Mouse (Mus musculus) neural tube, embryonic 14.5 days (tissue): ENCODE results near the gene Orc2. TPM values are rescaled to one million over a fixed set of nuclear protein-coding genes. Genes with fewer than 3 reads are reported as not detected.

Source experiments
- ATAC-seq: fragments of 200-750 bp; cut with Nextera tagmentation; 2 replicates; pipeline ENCODE4 v1.8.0; 2017; ENCODE audit warnings: low read depth, mild to moderate bottlenecking, moderate TSS enrichment, moderate library complexity
- H3K27ac ChIP-seq: fragments of 300-500 bp; sonication (generic); 2 replicates; pipeline ENCODE4 v1.5.1; 2014; ENCODE audit warnings: low read depth, mild to moderate bottlenecking, control low read depth, low read length, moderate library complexity, mixed read lengths
- H3K27me3 ChIP-seq: fragments of 300-500 bp; sonication (generic); 2 replicates; pipeline ENCODE4 v1.6.1; 2014; ENCODE audit warnings: low read length; ENCODE audit not compliant: control insufficient read depth, insufficient read depth
- H3K36me3 ChIP-seq: fragments of 300-500 bp; sonication (generic); 2 replicates; pipeline ENCODE4 v1.6.1; 2014; ENCODE audit warnings: low read length, mixed read lengths; ENCODE audit not compliant: control insufficient read depth, insufficient read depth
- H3K4me1 ChIP-seq: fragments of 300-500 bp; sonication (generic); 2 replicates; pipeline ENCODE4 v1.6.1; 2014; ENCODE audit warnings: low read length; ENCODE audit not compliant: control insufficient read depth, insufficient read depth
- H3K4me2 ChIP-seq: fragments of 300-500 bp; sonication (generic); 2 replicates; pipeline ENCODE4 v1.6.1; 2014; ENCODE audit warnings: mild to moderate bottlenecking, low read depth, low read length, control low read depth
- H3K4me3 ChIP-seq: fragments of 300-500 bp; sonication (generic); 2 replicates; pipeline ENCODE4 v1.5.1; 2014; ENCODE audit warnings: low read depth, low read length, control low read depth, mixed read lengths
- H3K9ac ChIP-seq: fragments of 300-500 bp; sonication (generic); replicated peaks from 2 replicates; pipeline ENCODE4 v1.6.1; 2014; ENCODE audit warnings: low read depth, mild to moderate bottlenecking, control low read depth, low read length, mixed read lengths
- H3K9me3 ChIP-seq: fragments of 300-500 bp; sonication (generic); 2 replicates; pipeline ENCODE4 v1.6.1; 2016; ENCODE audit warnings: low read length; ENCODE audit not compliant: control insufficient read depth
- WGBS: fragments of 180-500 bp; shearing (Covaris S2); extraction: QIAGEN DNeasy Blood & Tissue Kit; methylation state at CpG from one replicate; pipeline ENCODE4 v1.1.7; 2014; 5-methylcytosine and 5-hydroxymethylcytosine counted together
- polyA plus RNA-seq: library from polyadenylated mRNA; unstranded; fragments of >200 nt; fragmentation: Nextera tagmentation; extraction: Ambion mirVana; gene quantifications from 2 replicates; pipeline ENCODE4 v1.2.1, GENCODE M21; 2014

Orc2 gene
- polyA plus RNA-seq, 1 experiment from 2014 or later, result 21.6 TPM

DNA sequence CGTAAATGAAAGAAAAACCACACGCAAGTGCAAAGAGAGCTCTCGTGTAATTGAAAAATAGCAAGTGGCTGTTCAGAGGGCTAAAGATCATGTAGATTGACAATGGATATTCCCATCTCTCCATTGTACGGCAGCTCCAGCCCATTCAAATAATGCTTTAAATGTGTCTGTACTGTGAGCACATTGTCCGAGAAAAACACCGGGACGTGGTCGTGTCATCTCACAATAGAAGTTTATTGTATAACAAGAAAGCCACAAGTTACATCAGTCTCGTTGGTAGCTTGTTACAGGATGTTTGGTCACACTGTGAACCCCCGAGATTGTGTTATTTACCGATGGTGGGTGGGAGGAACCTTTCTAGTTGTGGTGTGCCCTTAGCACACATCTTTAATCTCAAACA is 59.0 kb downstream of the Orc2 start:
- H3K27me3 ChIP-seq, result no peaks in the 10 kb centered on the region
- 7% methylated on average over 11 of the region's 11 CpGs for WGBS
- H3K9ac ChIP-seq, result peak overlapping the region; percentile 68
- no peaks in the 10 kb centered on the region for H3K9me3 ChIP-seq
- H3K4me2 ChIP-seq, result peak overlapping the region; percentile 88
- H3K36me3 ChIP-seq, result peaks cover 15% of the 10 kb centered on the region; the same call in 1 of the 2 replicates
- ATAC-seq, result peak; percentile 1; the same call in 1 of the 2 replicates
- H3K27ac ChIP-seq, result peak overlapping the region; percentile 88
- H3K4me3 ChIP-seq, result peak overlapping the region; percentile 61
- H3K4me1 ChIP-seq, result peaks cover 15% of the 10 kb centered on the region

DNA sequence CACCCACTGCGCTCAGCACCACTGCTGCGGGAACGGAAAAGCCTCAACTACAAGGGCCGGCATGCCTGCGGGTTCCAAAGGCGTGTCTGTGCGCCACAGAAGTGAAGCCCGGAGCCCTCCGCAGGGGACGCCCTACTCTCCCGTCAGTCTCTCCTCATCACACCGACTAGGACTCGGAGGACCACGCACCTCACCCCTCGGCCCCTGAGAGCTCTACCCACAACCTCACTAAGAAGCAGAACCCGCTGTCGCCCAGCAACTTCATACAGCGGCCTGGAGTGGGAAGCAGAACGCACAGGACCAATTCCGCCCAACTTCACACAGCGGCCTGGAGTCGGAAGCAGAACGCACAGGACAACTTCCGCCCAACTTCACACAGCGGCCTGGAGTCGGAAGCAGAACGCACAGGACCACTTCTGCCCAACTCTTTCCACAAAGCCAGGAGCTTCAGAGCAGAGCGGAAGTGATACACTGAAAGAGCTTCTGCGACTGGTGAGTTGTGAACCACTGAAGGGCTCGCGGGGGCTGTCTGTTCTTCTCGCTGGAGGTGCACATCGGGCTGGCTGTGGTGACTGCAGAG is 59.7 kb downstream of the Orc2 start, which contains the start of the genes Nif3l1 and Ppil3:
TSS of gene Nif3l1 (plus strand) at position 9 of the 580 bp plus-strand sequence.
TSS of gene Ppil3 (minus strand) at position 344 of the 580 bp plus-strand sequence.
- ATAC-seq, result peak; percentile 98
- Histone ChIP-seq H3K4me2 (peak within 1 kb of the TSS; percentile 88), H3K27ac (peak within 1 kb of the TSS; percentile 88), H3K36me3 (peaks cover 12% of the 10 kb centered on the region; the same call in 1 of the 2 replicates), H3K4me1 (peaks cover 15% of the 10 kb centered on the region), H3K9me3 (no peaks in the 10 kb centered on the region), H3K9ac (peak within 1 kb of the TSS; percentile 68), H3K27me3 (no peaks in the 10 kb centered on the region), H3K4me3 (peak within 1 kb of the TSS; percentile 61)
- 0% methylated on average over 33 of the region's 33 CpGs for WGBS

DNA sequence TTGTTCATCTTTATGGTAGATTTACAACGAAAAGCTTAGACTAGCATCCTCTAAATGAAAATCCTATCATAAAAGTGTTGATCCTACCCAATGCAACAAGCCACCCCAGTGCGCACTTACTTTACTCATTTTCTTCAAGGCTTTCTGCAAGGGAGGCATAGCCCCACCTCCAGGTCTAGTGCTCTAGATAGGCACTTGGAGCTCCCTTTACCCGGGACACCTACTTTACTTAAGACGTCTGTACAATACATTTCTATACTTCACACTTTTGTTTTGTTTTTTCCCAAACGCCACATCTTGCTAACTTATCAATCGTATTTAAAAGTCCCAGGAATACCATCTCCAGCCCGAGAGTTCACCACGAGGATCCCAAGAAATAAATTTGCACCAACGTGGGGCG is 60.2 kb downstream of the Orc2 start:
- Histone ChIP-seq H3K4me1 (peaks cover 15% of the 10 kb centered on the region), H3K4me2 (peak overlapping the region; percentile 88), H3K4me3 (peak overlapping the region; percentile 61), H3K36me3 (peaks cover 12% of the 10 kb centered on the region; the same call in 1 of the 2 replicates), H3K9ac (peak overlapping the region; percentile 68), H3K27me3 (no peaks in the 10 kb centered on the region), H3K9me3 (no peaks in the 10 kb centered on the region), H3K27ac (peak overlapping the region; percentile 88)
- no peak for ATAC-seq
- 14% methylated on average over 10 of the region's 10 CpGs for WGBS

DNA sequence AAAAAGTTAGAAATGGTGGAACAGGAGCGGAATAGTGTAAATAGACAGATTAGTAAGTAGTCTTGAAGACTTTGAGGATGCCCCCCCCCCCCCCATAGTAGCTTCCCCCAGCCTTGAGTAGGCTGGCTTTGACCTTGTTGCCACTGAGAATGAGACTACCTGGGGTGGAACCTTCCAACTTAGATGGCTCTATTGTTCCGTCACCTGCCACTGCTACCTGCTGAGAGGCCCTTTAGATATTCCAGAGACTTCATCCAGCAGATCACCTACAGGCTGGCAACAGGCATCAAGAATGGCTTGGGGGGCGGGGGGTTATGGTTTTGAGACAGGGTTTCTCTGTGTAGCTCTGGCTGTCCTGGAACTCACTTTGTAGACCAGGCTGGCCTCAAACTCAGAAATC is 80.4 kb downstream of the Orc2 start:
- Histone ChIP-seq H3K4me2 (peak overlapping the region; percentile 80; the same call in 1 of the 2 replicates), H3K9me3 (no peaks in the 10 kb centered on the region), H3K9ac (no peak overlapping the region), H3K4me3 (no peak overlapping the region), H3K27me3 (peaks cover 3% of the 10 kb centered on the region; the same call in 1 of the 2 replicates), H3K4me1 (peaks cover 16% of the 10 kb centered on the region), H3K27ac (no peak overlapping the region), H3K36me3 (peaks cover 11% of the 10 kb centered on the region; the same call in 1 of the 2 replicates)
- WGBS, result 86% methylated on average over 3 of the region's 3 CpGs
- no peak for ATAC-seq

DNA sequence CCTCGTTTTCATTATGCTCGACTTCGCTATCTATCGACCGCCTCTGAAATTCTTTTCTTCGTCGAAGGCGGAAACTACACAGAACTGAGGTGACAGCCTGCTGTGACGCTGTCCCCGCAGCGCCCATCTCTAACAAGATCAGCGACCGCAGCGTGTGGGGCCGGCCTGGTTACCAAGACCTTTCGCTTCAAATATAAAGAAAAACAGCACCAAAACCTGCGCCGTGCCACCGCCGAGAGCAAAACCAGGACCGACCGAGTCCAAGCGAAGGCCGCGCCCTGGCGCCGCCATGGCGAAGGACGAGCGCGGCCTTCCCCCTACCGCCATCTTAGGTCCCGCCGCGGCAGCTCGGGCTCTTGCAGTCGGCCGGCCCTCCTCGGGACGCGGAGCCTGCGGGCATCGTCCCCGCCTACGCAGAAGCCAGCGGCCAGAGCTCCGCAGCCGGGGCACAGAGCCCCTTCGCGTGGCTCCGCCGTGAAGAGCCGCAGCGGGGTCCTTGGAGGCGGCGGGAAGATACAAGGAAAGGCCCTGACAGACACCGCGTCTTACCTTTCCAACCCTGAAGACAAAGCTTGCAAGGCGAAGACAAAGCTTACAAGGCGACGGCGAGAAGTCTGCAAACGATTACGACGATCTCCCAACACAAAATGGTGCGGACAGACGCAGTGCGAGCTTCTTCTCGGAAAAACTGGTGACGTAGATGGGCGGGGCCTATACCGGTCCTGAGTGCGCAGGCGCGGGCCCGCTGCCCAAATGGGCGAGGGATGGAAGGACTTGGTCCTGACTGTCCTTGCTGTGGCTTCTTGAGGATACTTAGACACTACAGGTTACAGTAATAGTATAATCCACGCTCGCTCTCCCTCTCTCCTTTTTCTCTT is 81.3 kb downstream of the Orc2 start, which contains the start of gene Clk1:
TSS of gene Clk1 (minus strand) at position 696 of the 878 bp plus-strand sequence.
- WGBS, result under 1% methylated on average over 79 of the region's 79 CpGs
- Histone ChIP-seq H3K27ac (peak within 1 kb of the TSS; percentile 100), H3K4me3 (peak within 1 kb of the TSS; percentile 100), H3K27me3 (peaks cover 3% of the 10 kb centered on the region; the same call in 1 of the 2 replicates), H3K4me1 (peaks cover 16% of the 10 kb centered on the region), H3K36me3 (peaks cover 20% of the 10 kb centered on the region; the same call in 1 of the 2 replicates), H3K9ac (peak within 1 kb of the TSS; percentile 100), H3K9me3 (no peaks in the 10 kb centered on the region), H3K4me2 (peak within 1 kb of the TSS; percentile 80)
- peak; percentile 95 for ATAC-seq

DNA sequence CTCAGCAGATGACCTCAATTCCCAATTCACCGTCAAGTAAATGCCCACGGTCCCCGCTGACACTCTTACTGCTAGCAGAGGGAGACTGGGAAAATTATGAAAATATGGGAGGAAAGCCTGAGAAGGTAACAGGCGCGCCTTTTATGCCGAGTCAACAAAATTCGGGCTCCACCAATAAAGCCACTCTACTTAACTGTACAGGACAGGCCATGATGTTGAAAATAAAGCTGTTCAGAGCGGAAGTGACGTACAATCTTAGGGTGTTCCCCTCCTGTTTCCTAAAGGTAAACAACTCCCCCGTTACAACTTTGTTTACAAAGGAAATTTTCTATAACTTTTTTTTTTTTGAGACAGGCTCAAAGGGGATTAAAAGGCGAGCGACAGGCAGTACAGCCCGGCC is 82.0 kb downstream of the Orc2 start:
- WGBS, result 14% methylated on average over 13 of the region's 13 CpGs

DNA sequence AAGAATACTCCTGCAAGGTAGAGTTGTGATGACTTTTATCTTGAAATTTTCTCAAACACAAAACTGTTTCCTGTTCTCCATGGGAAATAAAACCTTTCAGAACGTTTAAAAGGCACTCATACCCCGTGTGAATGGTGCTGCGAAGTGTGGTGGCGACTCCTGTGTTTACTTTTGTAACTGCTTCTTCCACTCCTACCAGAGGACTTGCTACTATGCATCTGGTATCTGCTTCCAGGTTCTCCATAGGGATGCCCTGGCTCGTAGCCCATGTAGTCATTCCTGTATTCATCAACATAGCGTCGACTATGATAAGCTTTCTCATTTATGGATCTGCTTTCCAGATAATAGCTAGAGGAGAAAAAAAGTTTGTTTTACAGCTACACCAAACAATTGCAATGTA is 83.9 kb downstream of the Orc2 start:
- Histone ChIP-seq H3K9me3 (no peaks in the 10 kb centered on the region), H3K27ac (no peak overlapping the region), H3K4me2 (no peak overlapping the region), H3K36me3 (peaks cover 44% of the 10 kb centered on the region), H3K4me1 (peaks cover 16% of the 10 kb centered on the region), H3K4me3 (no peak overlapping the region), H3K27me3 (peaks cover 3% of the 10 kb centered on the region; the same call in 1 of the 2 replicates), H3K9ac (no peak overlapping the region)
- ATAC-seq, result no peak
- WGBS, result 72% methylated on average over 7 of the region's 7 CpGs

More for the DNA sequence above, 82.0 kb downstream of the Orc2 start:
- Histone ChIP-seq H3K4me2 (peak overlapping the region; percentile 80), H3K36me3 (peaks cover 28% of the 10 kb centered on the region), H3K27me3 (peaks cover 3% of the 10 kb centered on the region; the same call in 1 of the 2 replicates), H3K4me1 (peaks cover 16% of the 10 kb centered on the region), H3K27ac (peak overlapping the region; percentile 100), H3K9ac (peak overlapping the region; percentile 100), H3K4me3 (peak overlapping the region; percentile 100), H3K9me3 (no peaks in the 10 kb centered on the region)
- ATAC-seq, result peak; percentile 63

DNA sequence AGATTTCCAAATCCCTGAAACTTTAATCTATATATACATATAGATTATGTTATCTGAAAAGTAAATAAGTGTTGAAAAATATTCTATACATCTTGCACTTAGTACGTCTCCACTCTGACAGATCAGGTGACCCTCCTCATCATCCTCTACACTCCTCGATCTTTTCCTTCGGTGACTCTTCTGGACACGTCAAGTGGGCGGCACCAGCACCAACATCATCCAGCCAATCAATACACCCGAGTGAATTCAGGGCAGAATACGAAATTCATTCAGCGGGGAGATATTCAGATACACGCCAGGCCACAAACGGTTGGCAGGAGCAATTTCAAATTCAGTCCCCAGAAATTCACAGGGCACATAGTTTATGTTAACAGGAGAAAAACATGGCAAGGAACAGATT is 84.9 kb downstream of the Orc2 start:
- Histone ChIP-seq H3K27ac (no peak overlapping the region), H3K4me1 (peaks cover 16% of the 10 kb centered on the region), H3K27me3 (peaks cover 3% of the 10 kb centered on the region; the same call in 1 of the 2 replicates), H3K4me3 (no peak overlapping the region), H3K4me2 (no peak overlapping the region), H3K9ac (no peak overlapping the region), H3K36me3 (peaks cover 51% of the 10 kb centered on the region), H3K9me3 (no peaks in the 10 kb centered on the region)
- 88% methylated on average over 10 of the region's 10 CpGs for WGBS
- ATAC-seq, result no peak
